Comparison of ENCODE assay signal across 29 mouse cellular contexts in the genomic region with DNA sequence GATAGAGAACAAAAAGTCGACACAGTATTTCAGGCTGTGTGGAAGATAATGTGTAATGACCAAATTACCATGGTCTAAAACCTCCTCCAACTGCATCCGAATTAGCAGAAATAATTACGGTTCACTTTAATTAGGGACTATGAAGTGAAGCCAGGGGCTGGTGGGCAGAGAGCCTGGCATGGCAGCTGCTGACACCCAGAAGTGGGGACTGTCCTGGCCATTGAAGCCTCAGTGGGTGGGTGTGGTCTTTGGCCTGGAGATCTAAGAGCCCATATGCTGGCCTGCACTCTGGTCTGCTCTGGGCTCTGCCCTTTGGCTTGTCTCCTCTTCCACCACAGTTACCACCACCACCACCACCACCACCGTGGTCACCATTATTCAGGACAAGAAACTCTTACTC. TPM values are rescaled to one million over a fixed set of nuclear protein-coding genes. Genes with fewer than 3 reads are reported as not detected.
DNase-seq lines count a peak whose midpoint lies in the region; ATAC-seq and TF ChIP-seq lines count a peak whose summit lies in the region.
"Had no signal": no experiment of that assay in that cellular context is flagged by ENCODE, and none has a peak within 500 bp of the region (broad histone marks: within the 10 kb centered on the region; RNA-seq: fewer than 3 reads in every experiment).

No protein-coding gene starts in this region.

- H3K9ac ChIP-seq in forebrain, embryonic 15.5 days (replicated peaks), result no peak overlapping the region
- no peak overlapping the region for H3K9ac ChIP-seq in forebrain, embryonic 11.5 days (ENCODE audit: low read length)
- no peak overlapping the region for H3K9ac ChIP-seq in midbrain, embryonic 11.5 days (ENCODE audit: low read length)
- H3K9ac ChIP-seq in midbrain, embryonic 16.5 days (ENCODE audit: low read depth, low read length), result no peak overlapping the region
- H3K9ac ChIP-seq in kidney, embryonic 14.5 days (ENCODE audit: low read depth, low read length), result no peak overlapping the region
- H3K9ac ChIP-seq: limb, embryonic 15.5 days; liver, embryonic 14.5 days had no signal

- no peaks in the 10 kb centered on the region for H3K27me3 ChIP-seq in forebrain, embryonic 15.5 days
- H3K27me3 ChIP-seq in forebrain, embryonic 11.5 days (ENCODE audit: control insufficient read depth, insufficient read depth, low read length), result no peaks in the 10 kb centered on the region
- no peaks in the 10 kb centered on the region for H3K27me3 ChIP-seq in midbrain, embryonic 11.5 days (ENCODE audit: control insufficient read depth, insufficient read depth, low read length)
- no peaks in the 10 kb centered on the region for H3K27me3 ChIP-seq in midbrain, embryonic 16.5 days (ENCODE audit: control insufficient read depth, insufficient read depth, low read depth, low read length)
- H3K27me3 ChIP-seq in kidney, embryonic 14.5 days (ENCODE audit: control insufficient read depth, insufficient read depth, low read length), result no peaks in the 10 kb centered on the region
- H3K27me3 ChIP-seq: limb, embryonic 15.5 days had no signal

- H3K4me1 ChIP-seq in forebrain, embryonic 15.5 days, result peaks cover 24% of the 10 kb centered on the region
- H3K4me1 ChIP-seq in forebrain, embryonic 11.5 days (replicated peaks; ENCODE audit: control insufficient read depth, insufficient read depth, low read length), result peaks cover 2% of the 10 kb centered on the region; the same call in 1 of the 2 replicates
- no peaks in the 10 kb centered on the region for H3K4me1 ChIP-seq in midbrain, embryonic 11.5 days (ENCODE audit: control insufficient read depth, insufficient read depth, low read length)
- H3K4me1 ChIP-seq in midbrain, embryonic 16.5 days (ENCODE audit: control insufficient read depth, insufficient read depth, low read length), result peaks cover 4% of the 10 kb centered on the region; the same call in 1 of the 2 replicates
- no peaks in the 10 kb centered on the region for H3K4me1 ChIP-seq in kidney, embryonic 14.5 days (ENCODE audit: control insufficient read depth, insufficient read depth, low read length)
- H3K4me1 ChIP-seq: limb, embryonic 15.5 days had no signal

- peaks cover 29% of the 10 kb centered on the region for H3K36me3 ChIP-seq in forebrain, embryonic 15.5 days
- H3K36me3 ChIP-seq in forebrain, embryonic 11.5 days (ENCODE audit: control insufficient read depth, insufficient read depth, low read length), result no peaks in the 10 kb centered on the region
- H3K36me3 ChIP-seq in midbrain, embryonic 11.5 days (ENCODE audit: control insufficient read depth, insufficient read depth, low read length), result no peaks in the 10 kb centered on the region
- H3K36me3 ChIP-seq in midbrain, embryonic 16.5 days (ENCODE audit: control insufficient read depth, insufficient read depth, low read length), result peaks cover 29% of the 10 kb centered on the region
- H3K36me3 ChIP-seq in kidney, embryonic 14.5 days (ENCODE audit: control insufficient read depth, insufficient read depth, low read length), result no peaks in the 10 kb centered on the region; the same call in 1 of the 2 replicates
- H3K36me3 ChIP-seq: limb, embryonic 15.5 days had no signal

- H3K27ac ChIP-seq in forebrain, embryonic 15.5 days (replicated peaks), result peak overlapping the region; percentile 50; the same call in 1 of the 2 replicates
- no peak overlapping the region for H3K27ac ChIP-seq in forebrain, embryonic 11.5 days (ENCODE audit: low read depth, low read length)
- H3K27ac ChIP-seq in midbrain, embryonic 11.5 days (ENCODE audit: low read depth, low read length), result no peak overlapping the region
- no peak overlapping the region for H3K27ac ChIP-seq in midbrain, embryonic 16.5 days (ENCODE audit: low read length)
- no peak overlapping the region for H3K27ac ChIP-seq in kidney, embryonic 14.5 days (ENCODE audit: low read depth, low read length)
- H3K27ac ChIP-seq: hindbrain, embryonic 10.5 days; limb, embryonic 10.5 days; limb, embryonic 15.5 days; liver, embryonic 14.5 days; macrophage; stomach, postnatal 0 days had no signal

- 57% methylated on average over 4 of the region's 4 CpGs for WGBS in forebrain, embryonic 15.5 days
- WGBS in forebrain, embryonic 11.5 days, result 93% methylated on average over 4 of the region's 4 CpGs
- 91% methylated on average over 4 of the region's 4 CpGs for WGBS in midbrain, embryonic 11.5 days
- 77% methylated on average over 4 of the region's 4 CpGs for WGBS in midbrain, embryonic 16.5 days
- 90% methylated on average over 4 of the region's 4 CpGs for WGBS in kidney, embryonic 14.5 days

- no peaks in the 10 kb centered on the region for H3K9me3 ChIP-seq in forebrain, embryonic 15.5 days
- no peaks in the 10 kb centered on the region for H3K9me3 ChIP-seq in forebrain, embryonic 11.5 days (ENCODE audit: control insufficient read depth, low read length)
- no peaks in the 10 kb centered on the region for H3K9me3 ChIP-seq in midbrain, embryonic 11.5 days (ENCODE audit: control insufficient read depth, low read length)
- no peaks in the 10 kb centered on the region for H3K9me3 ChIP-seq in midbrain, embryonic 16.5 days (replicated peaks; ENCODE audit: control insufficient read depth, low read length, poor library complexity, severe bottlenecking)
- no peaks in the 10 kb centered on the region for H3K9me3 ChIP-seq in kidney, embryonic 14.5 days (ENCODE audit: control insufficient read depth, low read length)
- H3K9me3 ChIP-seq: hindbrain, embryonic 10.5 days; limb, embryonic 10.5 days; limb, embryonic 15.5 days had no signal

- no peak for TF ChIP-seq CTCF in brain, embryonic 14.5 days (IDR thresholded peaks at IDR 0.05; ENCODE audit: borderline replicate concordance, extremely low read depth, insufficient read depth, insufficient read length)

- H3K4me3 ChIP-seq in forebrain, embryonic 15.5 days, result no peak overlapping the region
- no peak overlapping the region for H3K4me3 ChIP-seq in forebrain, embryonic 11.5 days (ENCODE audit: low read depth, low read length)
- H3K4me3 ChIP-seq in midbrain, embryonic 11.5 days (ENCODE audit: low read depth, low read length), result no peak overlapping the region
- no peak overlapping the region for H3K4me3 ChIP-seq in midbrain, embryonic 16.5 days (ENCODE audit: low read depth, low read length)
- no peak overlapping the region for H3K4me3 ChIP-seq in kidney, embryonic 14.5 days (ENCODE audit: low read length)
- H3K4me3 ChIP-seq: erythroblast, embryonic 14.5 days; hindbrain, embryonic 10.5 days; limb, embryonic 10.5 days; limb, embryonic 15.5 days had no signal

- DNase-seq in forebrain, embryonic 11.5 days (ENCODE audit: low spot score), result no peak
- DNase-seq in midbrain, embryonic 11.5 days (ENCODE audit: low spot score, missing footprints), result no peak
- peak; percentile 59 for DNase-seq in Muller cell, postnatal 12 days (ENCODE audit: inconsistent ontology term)
- peak; percentile 61 for DNase-seq in brain, embryonic 14.5 days (ENCODE audit: low read depth)
- DNase-seq: adrenal gland, adult 2 months; adrenal gland, postnatal 36 days; B cell, adult 2 months; cerebellum, adult 9-10 months; gastrocnemius, postnatal 14 days; heart, postnatal 14 days; kidney, adult 9 months; kidney, postnatal 14 days; lung, adult 2 months; lung, postnatal 10 days; right cerebral cortex, postnatal 4 days; thymus, adult 18-20 months; thymus, postnatal 25 days had no signal

- ATAC-seq in forebrain, embryonic 15.5 days (replicated peaks), result peak; percentile 55; the same call in 1 of the 2 replicates
- no peak for ATAC-seq in forebrain, embryonic 11.5 days (replicated peaks; ENCODE audit: low FRiP score)
- ATAC-seq in midbrain, embryonic 11.5 days (ENCODE audit: low FRiP score), result 0 out of 2 replicates have a peak, but pooled peaks have one; percentile 27
- ATAC-seq in midbrain, embryonic 16.5 days, result no peak
- ATAC-seq in kidney, embryonic 14.5 days (ENCODE audit: low FRiP score, low TSS enrichment), result no peak
- ATAC-seq: activated CD4-positive, CD25-positive, alpha-beta regulatory T cell, adult 4 months; intestine, postnatal 0 days had no signal

- TF ChIP-seq POLR2A in brain, embryonic 14.5 days (IDR thresholded peaks at IDR 0.05; ENCODE audit: borderline replicate concordance, extremely low read depth, insufficient read depth, insufficient read length, poor library complexity, severe bottlenecking), result no peak

- H3K4me2 ChIP-seq in forebrain, embryonic 15.5 days (replicated peaks), result no peak overlapping the region
- no peak overlapping the region for H3K4me2 ChIP-seq in forebrain, embryonic 11.5 days (ENCODE audit: low read depth, low read length, severe bottlenecking)
- H3K4me2 ChIP-seq in midbrain, embryonic 11.5 days, result no peak overlapping the region
- no peak overlapping the region for H3K4me2 ChIP-seq in midbrain, embryonic 16.5 days (ENCODE audit: low read length)
- no peak overlapping the region for H3K4me2 ChIP-seq in kidney, embryonic 14.5 days (replicated peaks; ENCODE audit: low read depth, low read length)
- H3K4me2 ChIP-seq: limb, embryonic 15.5 days had no signal

RNA-seq across cellular contexts. Expression of gene Prmt7, which starts 53.2 kb away (rescaled TPM):
- 50.5 and 52.9 TPM in 2 replicates for polyA plus RNA-seq in forebrain, embryonic 15.5 days (2015; fragmentation: Nextera tagmentation; extraction: Ambion mirVana)
- 68.8 and 73.1 TPM in 2 replicates for polyA plus RNA-seq in forebrain, embryonic 11.5 days (2014; fragmentation: Nextera tagmentation; extraction: Ambion mirVana)
- 59.5 and 61.7 TPM in 2 replicates for polyA plus RNA-seq in midbrain, embryonic 11.5 days (2014; fragmentation: Nextera tagmentation; extraction: Ambion mirVana)
- polyA plus RNA-seq in midbrain, embryonic 16.5 days (2015; fragmentation: Nextera tagmentation; extraction: Ambion mirVana), result 60.9 and 61.5 TPM in 2 replicates
- polyA plus RNA-seq in brain, embryonic 14.5 days (2012; rRNA removed), result 44.9 and 47.7 TPM in 2 replicates
- polyA plus RNA-seq in kidney, embryonic 14.5 days (2014; fragmentation: Nextera tagmentation; extraction: Ambion mirVana), result 39.9 and 59.1 TPM in 2 replicates

RNA-seq across cellular contexts. Expression of gene Slc7a6os, which starts 53.2 kb away (rescaled TPM):
- 41.1 and 43.8 TPM in 2 replicates for polyA plus RNA-seq in forebrain, embryonic 15.5 days (2015; fragmentation: Nextera tagmentation; extraction: Ambion mirVana)
- polyA plus RNA-seq in forebrain, embryonic 11.5 days (2014; fragmentation: Nextera tagmentation; extraction: Ambion mirVana), result 44.1 and 46.8 TPM in 2 replicates
- polyA plus RNA-seq in midbrain, embryonic 11.5 days (2014; fragmentation: Nextera tagmentation; extraction: Ambion mirVana), result 41.5 and 42.2 TPM in 2 replicates
- polyA plus RNA-seq in midbrain, embryonic 16.5 days (2015; fragmentation: Nextera tagmentation; extraction: Ambion mirVana), result 30.8 and 33.1 TPM in 2 replicates
- 42.0 and 45.3 TPM in 2 replicates for polyA plus RNA-seq in brain, embryonic 14.5 days (2012; rRNA removed)
- 40.8 and 44.7 TPM in 2 replicates for polyA plus RNA-seq in kidney, embryonic 14.5 days (2014; fragmentation: Nextera tagmentation; extraction: Ambion mirVana)

Comparison
In these comparisons a context has a peak if more than half of its experiments do, and no peak if none do; other contexts are left out.
1. ATAC-seq: peak in forebrain, embryonic 15.5 days (single experiment) and midbrain, embryonic 11.5 days (single experiment); none in forebrain, embryonic 11.5 days (single experiment), midbrain, embryonic 16.5 days (single experiment) and kidney, embryonic 14.5 days (single experiment).
2. DNase-seq: peak in Muller cell, postnatal 12 days (single experiment) and brain, embryonic 14.5 days (single experiment); none in forebrain, embryonic 11.5 days (single experiment) and midbrain, embryonic 11.5 days (single experiment).